Mouse (Mus musculus) c-Kit-positive CD71-positive TER-119-positive erythroid progenitor cells, embryonic 14.5 days (primary cell): ENCODE measurements at regions not wholly inside any gene's neighbourhood (a gene's known extent, or its start where the extent isn't known, plus 50 kb on each side); places are given as distances from the start of the nearest gene placed in this dataset.

Source experiments
- DNase-seq: peaks from one replicate; pipeline ENCODE4 v3.0.0-alpha.2; 2013; ENCODE audit warnings: low spot score

DNA sequence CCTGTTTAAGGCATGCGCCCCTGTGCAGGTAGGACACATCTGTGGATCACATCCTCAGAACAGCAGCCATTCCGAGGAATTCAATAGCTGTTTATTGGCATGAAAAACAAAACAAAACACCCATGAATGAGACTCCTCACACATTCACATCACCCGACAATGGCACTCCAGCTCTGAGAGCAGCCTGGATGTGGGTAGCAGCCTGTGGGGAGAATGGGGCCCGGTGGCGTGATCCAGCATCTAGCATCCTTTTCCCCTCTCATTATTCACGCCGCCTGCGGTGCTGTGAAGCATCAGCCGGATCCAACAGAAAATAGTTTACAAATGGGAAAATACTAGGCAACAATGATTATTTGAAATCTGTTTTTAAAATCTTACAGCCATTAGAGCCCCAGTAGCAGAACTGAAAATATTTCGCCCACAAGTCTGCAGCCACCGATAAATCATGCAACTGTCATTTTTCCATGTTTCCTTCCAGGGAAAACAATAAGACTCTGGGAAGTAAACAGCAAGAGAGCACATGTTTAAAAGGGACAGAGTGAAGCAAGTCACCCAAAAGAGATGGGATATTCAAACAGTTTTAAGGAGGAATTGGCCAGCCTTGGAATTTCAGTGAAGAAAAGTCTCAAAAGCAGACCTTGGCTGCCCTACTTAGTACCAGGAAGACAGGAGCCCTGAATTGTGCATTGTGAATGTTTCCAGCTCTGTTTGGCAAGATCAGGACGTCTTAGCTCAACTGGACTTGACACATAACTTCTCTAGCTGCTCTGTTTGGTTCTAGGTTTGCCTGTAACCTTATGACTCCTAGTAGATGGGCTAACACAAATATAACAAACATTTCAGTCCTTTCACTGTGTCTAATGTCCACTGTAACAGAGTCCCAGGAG is 50.2 kb upstream of the Arntl start:
- DNase-seq = no peak
